Mouse (Mus musculus) limb, embryonic 13.5 days (tissue): ENCODE results near the gene Stxbp1. TPM values are rescaled to one million over a fixed set of nuclear protein-coding genes. Genes with fewer than 3 reads are reported as not detected.

ENCODE experiments used
- ATAC-seq: fragments of 200-750 bp; cut with Nextera tagmentation; 2 replicates; pipeline ENCODE4 v1.8.0; 2017; ENCODE audit warnings: low read depth, moderate number of reproducible peaks, moderate TSS enrichment; ENCODE audit not compliant: low FRiP score
- H3K27ac ChIP-seq: fragments of 300-500 bp; sonication (generic); 2 replicates; pipeline ENCODE4 v1.5.1; 2015; ENCODE audit warnings: inconsistent platforms, mild to moderate bottlenecking, moderate library complexity
- H3K27me3 ChIP-seq: fragments of 300-500 bp; sonication (generic); 2 replicates; pipeline ENCODE4 v1.6.1; 2015; ENCODE audit warnings: mild to moderate bottlenecking, inconsistent platforms
- H3K36me3 ChIP-seq: fragments of 300-500 bp; sonication (generic); 2 replicates; pipeline ENCODE4 v1.6.1; 2015; ENCODE audit warnings: inconsistent platforms, mild to moderate bottlenecking, moderate library complexity
- H3K4me1 ChIP-seq: fragments of 300-500 bp; sonication (generic); 2 replicates; pipeline ENCODE4 v1.6.1; 2015; ENCODE audit warnings: inconsistent platforms
- H3K4me2 ChIP-seq: fragments of 300-500 bp; sonication (generic); replicated peaks from 2 replicates; pipeline ENCODE4 v1.6.1; 2015; ENCODE audit warnings: inconsistent platforms, mild to moderate bottlenecking, moderate library complexity
- H3K4me3 ChIP-seq: fragments of 300-500 bp; sonication (generic); 2 replicates; pipeline ENCODE4 v1.5.1; 2015; ENCODE audit warnings: moderate library complexity, mild to moderate bottlenecking, inconsistent platforms
- H3K9ac ChIP-seq: fragments of 300-500 bp; sonication (generic); 2 replicates; pipeline ENCODE4 v1.6.1; 2015; ENCODE audit warnings: mild to moderate bottlenecking, inconsistent platforms
- H3K9me3 ChIP-seq: fragments of 300-500 bp; sonication (generic); 2 replicates; pipeline ENCODE4 v1.6.1; 2016; ENCODE audit warnings: inconsistent platforms
- WGBS: fragments of 180-500 bp; shearing (Covaris S2); methylation state at CpG from one replicate; pipeline ENCODE4 v1.1.7; 2015; 5-methylcytosine and 5-hydroxymethylcytosine counted together
- polyA plus RNA-seq: library from polyadenylated mRNA; unstranded; fragments of >200 nt; fragmentation: Nextera tagmentation; extraction: Ambion mirVana; gene quantifications from 2 replicates; pipeline ENCODE4 v1.2.1, GENCODE M21; 2015

Gene Stxbp1
- polyA plus RNA-seq, 1 experiment from 2014 or later, result 20.8 TPM

DNA sequence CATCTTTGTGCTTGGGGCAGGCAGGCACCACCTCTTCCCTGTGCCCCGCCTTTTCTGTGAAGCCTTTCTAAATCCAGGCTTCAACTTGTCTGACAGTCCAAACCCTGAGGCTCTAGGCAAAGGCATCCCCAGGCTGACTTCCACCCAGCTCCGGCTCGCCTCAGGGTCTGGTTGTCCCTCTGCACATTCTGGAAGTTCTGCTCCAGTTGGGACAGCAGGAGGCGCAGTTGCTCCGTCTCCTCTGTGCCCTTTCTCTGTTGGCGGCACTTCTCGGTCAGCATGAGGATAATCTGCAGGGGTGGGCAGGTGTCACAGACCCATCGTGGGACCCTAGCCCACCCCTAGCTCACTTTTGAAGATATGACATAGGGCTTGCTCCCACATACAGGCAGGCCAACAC lies 67.9 kb downstream of the Stxbp1 start:
- Histone ChIP-seq H3K4me3 (no peak overlapping the region), H3K36me3 (no peaks in the 10 kb centered on the region), H3K4me1 (peaks cover 16% of the 10 kb centered on the region), H3K27ac (no peak overlapping the region), H3K4me2 (no peak overlapping the region), H3K9me3 (no peaks in the 10 kb centered on the region), H3K9ac (0 out of 2 replicates have a peak overlapping the region, but pooled peaks have one; percentile 25), H3K27me3 (peaks cover 7% of the 10 kb centered on the region)
- no peak for ATAC-seq
- WGBS, result 17% methylated on average over 8 of the region's 8 CpGs

DNA sequence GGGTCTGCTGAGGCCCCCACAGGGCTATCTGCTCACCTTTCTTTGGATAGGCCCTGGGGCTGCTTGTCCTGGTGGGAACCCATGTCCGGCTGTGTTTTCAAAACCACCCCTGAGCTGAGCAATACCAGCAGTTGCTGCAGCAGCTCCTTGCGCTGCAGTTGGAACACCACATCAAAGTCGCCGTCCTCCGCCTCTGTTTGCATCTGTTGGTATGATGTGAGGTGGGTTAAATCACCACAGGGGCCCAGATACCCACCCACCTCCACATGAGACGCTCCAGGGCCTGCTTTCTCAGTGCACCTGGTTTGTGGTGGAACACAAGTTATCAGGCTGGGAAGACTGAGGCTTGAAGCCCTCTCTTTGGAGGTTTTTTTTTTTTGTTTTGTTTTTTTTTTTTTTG lies 69.0 kb downstream of the Stxbp1 start:
- WGBS, result 88% methylated on average over 6 of the region's 6 CpGs
- no peaks in the 10 kb centered on the region for H3K36me3 ChIP-seq
- no peak overlapping the region for H3K4me3 ChIP-seq
- H3K9ac ChIP-seq, result no peak overlapping the region
- H3K4me2 ChIP-seq, result no peak overlapping the region
- no peak for ATAC-seq
- peaks cover 7% of the 10 kb centered on the region for H3K27me3 ChIP-seq
- no peak overlapping the region for H3K27ac ChIP-seq
- peaks cover 12% of the 10 kb centered on the region for H3K4me1 ChIP-seq
- no peaks in the 10 kb centered on the region for H3K9me3 ChIP-seq

DNA sequence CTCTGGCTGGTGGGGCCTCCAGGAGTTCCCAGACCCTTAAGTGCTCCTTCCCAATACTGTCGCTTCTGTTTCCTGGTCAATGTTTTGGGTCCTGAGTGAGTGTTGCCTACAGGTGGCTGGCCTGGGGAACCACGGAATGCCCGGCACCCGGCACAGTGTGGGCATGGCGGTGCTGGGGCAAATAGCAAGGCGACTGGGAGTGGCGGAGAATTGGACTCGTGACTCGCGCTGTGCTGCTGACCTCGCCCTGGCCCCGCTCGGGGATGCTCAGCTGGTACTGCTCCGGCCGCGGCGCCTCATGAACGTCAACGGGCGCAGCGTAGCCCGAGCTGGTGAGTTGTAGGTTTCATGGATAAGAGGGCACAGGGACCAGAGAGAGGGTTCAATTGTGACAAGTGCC lies 70.9 kb downstream of the Stxbp1 start:
- Histone ChIP-seq H3K4me1 (peaks cover 12% of the 10 kb centered on the region), H3K4me2 (peak overlapping the region; percentile 80), H3K4me3 (peak overlapping the region; percentile 56), H3K27me3 (peaks cover 7% of the 10 kb centered on the region), H3K36me3 (no peaks in the 10 kb centered on the region), H3K27ac (no peak overlapping the region), H3K9ac (peak overlapping the region; percentile 62), H3K9me3 (no peaks in the 10 kb centered on the region)
- 20% methylated on average over 22 of the region's 22 CpGs for WGBS
- no peak for ATAC-seq

DNA sequence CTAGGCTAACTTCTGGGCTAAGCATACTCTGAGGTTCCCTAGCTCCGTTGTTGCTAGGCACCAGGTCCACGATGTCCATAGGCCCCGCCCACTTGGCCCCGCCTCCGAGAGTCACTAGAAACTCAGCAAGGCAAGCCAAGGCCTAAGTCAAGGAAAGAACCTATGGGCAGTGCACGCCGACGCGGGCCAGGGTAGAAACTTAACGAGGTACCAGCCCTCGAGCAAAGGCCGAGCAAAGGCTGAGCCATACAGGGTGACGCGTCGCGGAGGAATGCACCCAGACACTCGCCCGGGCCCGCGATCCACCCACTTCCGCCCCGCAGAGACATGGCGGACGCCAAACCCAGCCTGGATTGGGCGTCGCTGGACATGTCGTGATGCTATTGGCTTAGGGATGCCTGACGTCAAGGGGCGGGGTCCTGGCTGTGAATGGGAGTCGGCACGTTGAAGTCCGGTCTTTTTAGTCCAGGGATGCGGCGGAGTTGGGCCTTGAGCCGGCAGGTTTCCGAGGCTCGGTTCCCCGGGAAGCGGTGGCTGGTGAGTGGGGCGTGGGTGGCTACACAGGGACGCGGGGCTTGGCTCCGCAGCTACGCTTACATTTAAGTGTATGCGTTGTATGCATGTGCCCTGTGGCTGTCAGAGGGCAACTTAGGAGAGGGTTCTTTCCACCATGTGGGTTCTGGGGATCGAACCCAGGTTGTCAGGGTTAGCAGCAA lies 71.5 kb downstream of the Stxbp1 start, which contains the start of the genes Ttc16 and Ptrh1:
Gene Ttc16 (minus strand): TSS at position 275 of the 716 bp plus-strand sequence.
Gene Ptrh1 (plus strand): TSS at position 428 of the 716 bp plus-strand sequence.
- H3K27ac ChIP-seq, result 0 out of 2 replicates have a peak within 1 kb of the TSS, but pooled peaks have one; percentile 2
- H3K4me2 ChIP-seq, result peak within 1 kb of the TSS; percentile 80
- H3K9ac ChIP-seq, result peak within 1 kb of the TSS; percentile 62
- H3K36me3 ChIP-seq, result no peaks in the 10 kb centered on the region
- no peaks in the 10 kb centered on the region for H3K9me3 ChIP-seq
- peaks cover 7% of the 10 kb centered on the region for H3K27me3 ChIP-seq
- peak; percentile 98 for ATAC-seq
- WGBS, result under 1% methylated on average over 46 of the region's 46 CpGs
- peaks cover 12% of the 10 kb centered on the region for H3K4me1 ChIP-seq
- H3K4me3 ChIP-seq, result peak within 1 kb of the TSS; percentile 56

DNA sequence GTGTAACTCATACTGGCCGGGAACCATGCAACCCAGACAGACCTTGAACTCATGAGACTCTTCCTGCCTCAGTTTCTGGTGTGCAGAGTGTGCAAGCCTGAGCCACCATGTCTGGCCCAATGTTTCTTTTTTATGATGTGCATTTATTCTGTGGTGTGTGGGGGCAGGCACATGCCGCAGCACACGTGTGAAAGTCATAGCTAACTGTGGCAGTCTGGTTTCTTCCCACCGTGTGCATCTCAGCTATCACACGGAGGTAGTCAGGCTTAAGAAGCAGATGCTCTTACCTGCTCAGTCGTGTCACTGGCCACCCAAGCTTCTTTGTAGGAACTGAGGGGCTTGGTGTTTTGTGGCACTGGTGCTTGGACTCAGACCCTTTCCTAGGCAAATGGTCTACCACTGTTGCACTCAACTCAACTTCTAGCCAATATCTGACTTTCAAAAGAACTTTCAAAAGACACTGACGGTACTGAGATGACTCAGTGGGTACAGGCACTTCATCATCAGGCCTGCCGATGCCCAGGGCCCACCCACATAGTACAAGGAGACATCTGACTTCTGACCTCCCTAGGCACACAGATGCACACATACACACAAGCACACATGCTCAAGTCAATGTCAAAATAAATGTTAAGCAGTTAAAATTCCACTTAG lies 74.3 kb downstream of the Stxbp1 start:
- Histone ChIP-seq H3K27ac (no peak overlapping the region), H3K4me2 (no peak overlapping the region), H3K36me3 (no peaks in the 10 kb centered on the region), H3K9ac (no peak overlapping the region), H3K4me1 (peaks cover 12% of the 10 kb centered on the region), H3K9me3 (no peaks in the 10 kb centered on the region), H3K4me3 (no peak overlapping the region), H3K27me3 (peaks cover 7% of the 10 kb centered on the region)
- WGBS, result 78% methylated on average over 8 of the region's 8 CpGs
- ATAC-seq, result no peak

DNA sequence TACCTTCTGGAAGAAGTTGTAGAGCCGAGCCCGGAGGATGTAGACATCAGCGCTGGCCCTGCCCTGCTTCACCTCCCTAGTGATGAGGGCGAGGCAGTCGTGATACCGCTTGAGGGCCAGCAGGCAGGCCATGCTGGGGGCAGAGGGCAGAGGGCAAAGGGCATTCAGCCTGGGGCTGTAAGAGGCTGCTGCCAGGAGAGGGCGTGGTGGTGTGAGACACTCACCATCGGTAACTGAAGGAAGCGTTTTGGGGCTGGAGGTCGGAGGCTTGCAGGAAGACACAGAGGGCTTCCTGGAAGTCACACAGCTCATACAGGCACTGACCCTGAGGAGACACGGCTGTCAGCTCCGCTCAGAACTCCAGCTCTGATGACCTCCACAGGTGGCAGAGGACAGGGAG lies 75.2 kb downstream of the Stxbp1 start:
- WGBS, result 25% methylated on average over 12 of the region's 12 CpGs
- no peak for ATAC-seq

DNA sequence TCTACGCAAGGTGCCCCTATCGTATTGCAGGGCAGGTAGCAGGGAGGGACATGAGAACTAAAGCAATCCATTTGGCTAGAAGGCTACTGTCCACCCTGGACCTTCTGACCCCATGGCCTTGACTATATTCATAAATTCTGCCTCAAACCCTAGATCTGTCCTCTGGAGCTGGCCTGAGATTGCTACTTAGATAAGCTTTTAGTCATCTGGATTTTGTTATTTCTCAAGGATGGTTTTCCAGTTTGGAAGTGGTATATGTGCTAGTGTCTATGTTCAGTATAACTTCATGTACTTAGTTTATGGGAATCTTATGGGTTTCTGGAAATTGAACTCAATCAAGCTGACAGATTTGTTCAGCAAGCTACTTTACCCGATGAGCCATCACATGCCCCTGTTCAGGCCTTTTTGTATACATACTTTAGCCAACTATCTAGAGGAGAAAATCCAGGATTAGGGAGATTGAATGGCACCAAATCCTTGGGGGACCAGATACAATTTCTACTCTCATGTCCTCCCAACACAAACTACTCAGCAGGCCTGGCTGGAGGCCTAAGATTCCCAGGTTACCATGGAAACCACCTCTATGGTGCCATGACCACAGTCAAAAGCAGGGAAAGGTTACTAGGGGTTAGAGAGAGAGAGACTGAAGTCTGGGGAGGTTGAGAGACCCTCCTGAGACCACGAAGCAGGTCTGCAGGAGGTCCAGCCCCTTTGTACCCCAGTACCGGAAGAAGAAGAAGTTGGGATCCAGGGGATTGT lies 77.5 kb downstream of the Stxbp1 start:
- no peaks in the 10 kb centered on the region for H3K9me3 ChIP-seq
- no peak overlapping the region for H3K27ac ChIP-seq
- WGBS, result 86% methylated on average over 5 of the region's 5 CpGs
- no peaks in the 10 kb centered on the region for H3K27me3 ChIP-seq
- no peak overlapping the region for H3K4me3 ChIP-seq
- no peak for ATAC-seq
- peaks cover 5% of the 10 kb centered on the region; the same call in 1 of the 2 replicates for H3K4me1 ChIP-seq
- no peak overlapping the region for H3K9ac ChIP-seq
- H3K36me3 ChIP-seq, result no peaks in the 10 kb centered on the region
- H3K4me2 ChIP-seq, result no peak overlapping the region

More for the DNA sequence above, 75.2 kb downstream of the Stxbp1 start:
- Histone ChIP-seq H3K9me3 (no peaks in the 10 kb centered on the region), H3K9ac (no peak overlapping the region), H3K27ac (no peak overlapping the region), H3K36me3 (no peaks in the 10 kb centered on the region), H3K4me2 (no peak overlapping the region), H3K27me3 (peaks cover 7% of the 10 kb centered on the region), H3K4me3 (no peak overlapping the region), H3K4me1 (peaks cover 16% of the 10 kb centered on the region)

DNA sequence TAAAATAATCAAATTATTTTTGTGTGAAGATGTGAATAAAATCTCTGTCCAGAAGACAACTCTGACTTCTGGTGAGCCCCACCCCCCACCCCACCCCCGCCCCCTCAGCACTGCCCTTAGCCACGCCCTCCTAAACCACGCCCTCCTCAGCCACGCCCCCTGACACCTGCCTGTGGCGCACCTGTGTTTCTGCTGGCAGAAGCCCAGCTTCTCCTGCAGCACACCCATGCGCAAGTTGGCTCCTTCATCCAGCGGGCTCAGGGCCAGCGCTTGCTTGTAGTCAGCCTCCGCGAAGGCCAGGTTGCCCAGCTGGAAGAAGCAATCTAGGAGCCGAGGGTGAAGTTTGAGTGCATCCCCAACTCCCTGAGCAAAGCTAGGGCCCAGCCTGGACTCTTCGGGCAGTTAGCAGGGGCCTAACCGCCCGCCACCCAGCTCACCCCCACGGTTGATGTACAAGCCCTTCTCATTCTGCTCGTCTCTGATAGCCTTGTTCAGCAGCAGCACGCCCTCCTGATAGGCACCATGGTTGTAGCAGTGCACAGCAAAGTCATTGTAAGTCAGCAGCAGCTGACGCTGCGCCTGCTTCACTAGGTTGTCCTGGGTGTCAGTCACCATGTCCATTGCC lies 78.3 kb downstream of the Stxbp1 start:
- no peaks in the 10 kb centered on the region for H3K9me3 ChIP-seq
- no peaks in the 10 kb centered on the region for H3K36me3 ChIP-seq
- no peak overlapping the region for H3K27ac ChIP-seq
- no peak overlapping the region for H3K4me2 ChIP-seq
- H3K9ac ChIP-seq, result no peak overlapping the region
- no peak for ATAC-seq
- 48% methylated on average over 19 of the region's 19 CpGs for WGBS
- H3K4me1 ChIP-seq, result peaks cover 5% of the 10 kb centered on the region; the same call in 1 of the 2 replicates
- H3K27me3 ChIP-seq, result no peaks in the 10 kb centered on the region
- H3K4me3 ChIP-seq, result no peak overlapping the region

DNA sequence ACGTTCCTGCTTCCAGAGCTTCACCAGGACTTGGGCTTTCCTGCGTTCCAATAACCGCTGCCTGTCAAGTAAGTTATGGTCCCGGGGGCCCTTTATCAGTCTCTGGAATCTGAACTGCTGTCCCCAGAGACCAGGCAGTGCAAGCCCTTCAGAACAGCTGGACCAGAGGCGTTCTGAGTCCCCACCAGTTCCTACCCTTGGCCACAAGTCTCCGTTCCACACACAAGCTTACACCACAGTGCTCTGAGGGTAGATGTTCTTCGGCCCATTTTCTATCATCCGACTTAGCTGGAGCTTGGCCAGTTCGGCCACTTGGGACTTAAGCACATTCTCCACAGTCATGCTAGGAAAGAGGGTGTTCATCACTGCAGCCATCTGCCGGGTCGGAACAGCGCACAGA lies 79.8 kb downstream of the Stxbp1 start:
- Histone ChIP-seq H3K9ac (no peak overlapping the region), H3K4me3 (no peak overlapping the region), H3K27ac (no peak overlapping the region), H3K27me3 (no peaks in the 10 kb centered on the region), H3K9me3 (no peaks in the 10 kb centered on the region), H3K4me2 (no peak overlapping the region), H3K36me3 (peaks cover 12% of the 10 kb centered on the region), H3K4me1 (peaks cover 5% of the 10 kb centered on the region; the same call in 1 of the 2 replicates)
- 72% methylated on average over 12 of the region's 12 CpGs for WGBS
- ATAC-seq, result no peak

DNA sequence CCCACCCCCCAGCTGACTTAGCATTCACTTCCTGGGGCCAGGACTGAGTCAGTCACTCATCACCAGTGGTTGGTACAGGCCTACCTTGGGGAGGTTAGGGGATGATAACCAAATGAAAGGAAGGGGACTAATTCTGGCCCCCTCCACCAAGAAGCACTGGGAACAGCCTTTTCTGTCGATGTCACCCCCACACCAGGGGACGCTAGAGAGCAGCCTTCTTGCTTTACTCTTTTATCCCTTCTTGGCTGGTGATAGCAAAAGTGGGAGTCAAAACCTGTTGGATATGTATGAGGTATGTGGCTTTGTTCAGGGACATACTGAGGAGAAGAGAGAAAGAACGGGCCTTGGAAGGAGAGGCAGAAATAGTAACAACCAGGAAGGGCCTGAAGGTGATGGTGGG lies 83.7 kb downstream of the Stxbp1 start:
- no peak overlapping the region for H3K27ac ChIP-seq
- 82% methylated on average over 3 of the region's 3 CpGs for WGBS
- H3K27me3 ChIP-seq, result no peaks in the 10 kb centered on the region
- no peak overlapping the region for H3K4me2 ChIP-seq
- H3K36me3 ChIP-seq, result peaks cover 40% of the 10 kb centered on the region
- no peaks in the 10 kb centered on the region for H3K9me3 ChIP-seq
- peaks cover 10% of the 10 kb centered on the region for H3K4me1 ChIP-seq
- H3K4me3 ChIP-seq, result no peak overlapping the region
- no peak overlapping the region for H3K9ac ChIP-seq
- no peak for ATAC-seq

DNA sequence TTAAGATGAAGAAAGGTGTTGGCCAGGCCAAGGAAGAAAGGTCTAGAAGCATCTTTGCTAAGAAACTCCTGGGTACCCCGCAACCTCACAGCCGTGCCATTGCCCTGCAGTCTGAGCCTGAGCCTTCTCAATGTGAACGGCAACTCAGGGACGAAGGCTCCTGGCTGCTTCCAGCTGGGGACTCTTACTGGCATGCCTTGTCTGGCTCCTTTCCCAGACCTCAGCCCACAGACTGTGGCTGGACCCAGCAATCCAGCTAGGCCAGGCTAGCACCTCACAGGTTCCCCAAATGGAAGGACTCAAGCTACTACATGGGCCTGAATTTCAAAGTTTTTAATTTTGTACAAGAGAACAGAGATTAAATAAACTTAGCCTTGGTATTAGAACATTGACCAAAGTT lies 85.2 kb downstream of the Stxbp1 start:
- no peak for ATAC-seq
- H3K9ac ChIP-seq, result no peak overlapping the region
- WGBS, result 96% methylated on average over 4 of the region's 4 CpGs
- H3K4me3 ChIP-seq, result no peak overlapping the region
- H3K4me1 ChIP-seq, result peaks cover 13% of the 10 kb centered on the region
- no peak overlapping the region for H3K27ac ChIP-seq
- H3K9me3 ChIP-seq, result no peaks in the 10 kb centered on the region
- peaks cover 40% of the 10 kb centered on the region for H3K36me3 ChIP-seq
- no peak overlapping the region for H3K4me2 ChIP-seq
- no peaks in the 10 kb centered on the region for H3K27me3 ChIP-seq
